Mouse (Mus musculus) liver, adult 2 months (tissue): ENCODE results near the gene Tmem135. TPM values are rescaled to one million over a fixed set of nuclear protein-coding genes. Genes with fewer than 3 reads are reported as not detected.

Experiments
- DNase-seq: peaks from one replicate; pipeline ENCODE4 v3.0.0-alpha.2; 2011; ENCODE audit warnings: low read depth, low spot score; ENCODE audit errors: extremely low read depth
- H3K27ac ChIP-seq: fragments of 200-500 bp; replicated peaks from 2 replicates; pipeline ENCODE4 v1.5.1; 2012; ENCODE audit warnings: low read depth, mild to moderate bottlenecking, control low read depth, inconsistent platforms, low read length; ENCODE audit not compliant: insufficient read depth
- H3K27me3 ChIP-seq: fragments of 200-500 bp; 2 replicates; pipeline ENCODE4 v1.6.1; 2012; ENCODE audit warnings: mild to moderate bottlenecking, moderate library complexity, low read length, inconsistent platforms; ENCODE audit not compliant: control insufficient read depth, insufficient read depth
- H3K36me3 ChIP-seq: fragments of 200-500 bp; 2 replicates; pipeline ENCODE4 v1.6.1; 2012; ENCODE audit warnings: low read length, inconsistent platforms; ENCODE audit not compliant: control insufficient read depth, insufficient read depth
- H3K4me1 ChIP-seq: fragments of 200-500 bp; 2 replicates; pipeline ENCODE4 v1.6.1; 2011; ENCODE audit warnings: low read length; ENCODE audit not compliant: control insufficient read depth, insufficient read depth
- H3K4me3 ChIP-seq: fragments of 200-500 bp; 2 replicates; pipeline ENCODE4 v1.5.1; 2011; ENCODE audit warnings: low read depth, mild to moderate bottlenecking, control low read depth, low read length, moderate library complexity; ENCODE audit not compliant: insufficient read depth
- H3K79me2 ChIP-seq: fragments of 200-500 bp; 2 replicates; pipeline ENCODE4 v1.6.1; 2012; ENCODE audit warnings: inconsistent platforms, mild to moderate bottlenecking, low read length, moderate library complexity; ENCODE audit not compliant: control insufficient read depth, insufficient read depth
- H3K9ac ChIP-seq: fragments of 200-500 bp; 2 replicates; pipeline ENCODE4 v1.6.1; 2012; ENCODE audit warnings: low read depth, mild to moderate bottlenecking, control low read depth, inconsistent platforms, low read length
- CTCF ChIP-seq: fragments of 200-500 bp; IDR thresholded peaks from 2 replicates; pipeline ENCODE4 v1.5.1; 2011; ENCODE audit warnings: low read depth, low read length, control low read depth
- POLR2A ChIP-seq: fragments of 200-500 bp; IDR thresholded peaks from 2 replicates; pipeline ENCODE4 v1.6.1; 2011; ENCODE audit warnings: low read length, control low read depth; ENCODE audit not compliant: insufficient read depth; ENCODE audit errors: extremely low read depth
- WGBS: fragments of 180-500 bp; shearing (Covaris S2); methylation state at CpG from one replicate; pipeline ENCODE4 v1.1.7; 2018; 5-methylcytosine and 5-hydroxymethylcytosine counted together
- polyA plus RNA-seq: library from polyadenylated mRNA; depleted of rRNA; stranded (reverse); fragments of >200 nt; gene quantifications from 2 replicates; pipeline ENCODE4 v1.2.3, GENCODE M21; 2012
- total RNA-seq: library from RNA; depleted of rRNA; stranded (reverse); fragments of >200 nt; gene quantifications from 2 replicates; pipeline ENCODE4 v1.2.3, GENCODE M21; 2014

The Tmem135 gene
- total and polyA plus RNA-seq, 2 experiments: 60.4 to 108 TPM

GRCm38 (mm10) chr7:89391281-89391680 lies 12.7 kb downstream of the Tmem135 start:
- no peak for TF ChIP-seq CTCF
- no peak for TF ChIP-seq POLR2A
- Histone ChIP-seq H3K27ac (peak overlapping the region; percentile 22), H3K4me3 (no peak overlapping the region), H3K9ac (no peak overlapping the region), H3K27me3 (no peaks in the 10 kb centered on the region), H3K4me1 (peaks cover 11% of the 10 kb centered on the region), H3K36me3 (no peaks in the 10 kb centered on the region), H3K79me2 (no peaks in the 10 kb centered on the region)
- 37% methylated on average over 3 of the region's 3 CpGs for WGBS
- DNase-seq: peak; percentile 94

- H3K36me3 ChIP-seq: no peaks in the 10 kb centered on the region
- TF ChIP-seq POLR2A (no peak), CTCF (no peak)
- H3K79me2 ChIP-seq: no peaks in the 10 kb centered on the region
- peak; percentile 75 for DNase-seq
- peaks cover 11% of the 10 kb centered on the region for H3K4me1 ChIP-seq
- H3K27me3 ChIP-seq: no peaks in the 10 kb centered on the region
- peak overlapping the region; percentile 5; the same call in 1 of the 2 replicates for H3K27ac ChIP-seq
- WGBS: 12% methylated on average over 2 of the region's 2 CpGs
- no peak overlapping the region for H3K4me3 ChIP-seq
- H3K9ac ChIP-seq: no peak overlapping the region
Observed at GRCm38 (mm10) chr7:89390660-89391059, 13.4 kb downstream of the Tmem135 start.

DNA sequence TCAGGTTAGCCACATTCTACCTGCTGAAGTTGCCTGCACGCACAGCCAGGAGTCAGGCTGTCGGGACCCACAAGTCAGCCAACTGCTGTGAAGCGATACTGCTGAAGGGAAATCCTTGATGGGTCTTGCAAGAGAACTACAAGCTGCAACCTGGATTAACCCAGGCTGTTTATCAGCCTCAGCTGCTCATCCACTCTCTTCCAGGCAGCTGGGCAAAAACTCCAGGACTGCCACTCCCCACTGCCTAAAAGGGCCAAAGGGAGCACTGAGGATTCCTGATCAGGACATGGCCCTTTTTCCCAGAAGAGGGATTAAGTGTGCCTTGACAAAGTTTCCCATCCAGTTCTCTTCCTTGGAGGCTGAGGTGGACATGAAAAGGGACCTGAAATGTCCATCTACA lies 15.0 kb downstream of the Tmem135 start:
- Histone ChIP-seq H3K36me3 (no peaks in the 10 kb centered on the region), H3K9ac (no peak overlapping the region), H3K27me3 (no peaks in the 10 kb centered on the region), H3K4me3 (no peak overlapping the region), H3K27ac (no peak overlapping the region), H3K4me1 (peaks cover 11% of the 10 kb centered on the region), H3K79me2 (no peaks in the 10 kb centered on the region)
- no peak for TF ChIP-seq CTCF
- DNase-seq: no peak
- 94% methylated on average over 3 of the region's 3 CpGs for WGBS

GRCm38 (mm10) chr7:89382892-89383291 lies 21.1 kb downstream of the Tmem135 start:
- H3K27ac ChIP-seq: no peak overlapping the region
- TF ChIP-seq POLR2A (no peak), CTCF (no peak)
- H3K4me1 ChIP-seq: no peaks in the 10 kb centered on the region
- no peak for DNase-seq
- H3K4me3 ChIP-seq: no peak overlapping the region
- no peaks in the 10 kb centered on the region for H3K27me3 ChIP-seq
- no peaks in the 10 kb centered on the region for H3K79me2 ChIP-seq
- 94% methylated on average over 3 of the region's 3 CpGs for WGBS
- H3K36me3 ChIP-seq: no peaks in the 10 kb centered on the region
- no peak overlapping the region for H3K9ac ChIP-seq

GRCm38 (mm10) chr7:89380935-89381705 lies 22.9 kb downstream of the Tmem135 start:
- Histone ChIP-seq H3K27me3 (no peaks in the 10 kb centered on the region), H3K27ac (no peak overlapping the region), H3K36me3 (no peaks in the 10 kb centered on the region), H3K79me2 (no peaks in the 10 kb centered on the region), H3K9ac (no peak overlapping the region), H3K4me3 (no peak overlapping the region), H3K4me1 (no peaks in the 10 kb centered on the region)
- no peak for TF ChIP-seq CTCF
- TF ChIP-seq POLR2A: no peak
- DNase-seq: no peak
- 38% methylated on average over 7 of the region's 7 CpGs for WGBS

- 74% methylated on average over 6 of the region's 6 CpGs for WGBS
- H3K4me3 ChIP-seq: no peak overlapping the region
- H3K79me2 ChIP-seq: no peaks in the 10 kb centered on the region
- no peak for DNase-seq
- H3K27me3 ChIP-seq: no peaks in the 10 kb centered on the region
- TF ChIP-seq POLR2A: no peak
- no peak for TF ChIP-seq CTCF
- H3K27ac ChIP-seq: no peak overlapping the region
- H3K9ac ChIP-seq: no peak overlapping the region
- H3K36me3 ChIP-seq: no peaks in the 10 kb centered on the region
- H3K4me1 ChIP-seq: peaks cover 2% of the 10 kb centered on the region; the same call in 1 of the 2 replicates
Observed at GRCm38 (mm10) chr7:89371623-89372295, 32.3 kb downstream of the Tmem135 start.
